Mouse (Mus musculus) thymus, adult 2 months (tissue): ENCODE data around the gene Dclre1b. TPM values are rescaled to one million over a fixed set of nuclear protein-coding genes. Genes with fewer than 3 reads are reported as not detected.
"Not testable (repeated sequence)": the region's sequence is repeated elsewhere in the genome, so short reads cannot be mapped to it uniquely, and the experiment has no call there.

Source experiments
- DNase-seq: peaks from one replicate; pipeline ENCODE4 v3.0.0; 2021
- H3K27ac ChIP-seq: fragments of 200-500 bp; 2 replicates; pipeline ENCODE4 v1.5.1; 2012; ENCODE audit warnings: low read length, control low read depth; ENCODE audit not compliant: control insufficient read depth, insufficient read depth
- H3K27me3 ChIP-seq: fragments of 200-500 bp; 2 replicates; pipeline ENCODE4 v1.6.1; 2012; ENCODE audit warnings: mild to moderate bottlenecking, low read length, moderate library complexity, mixed read lengths; ENCODE audit not compliant: control insufficient read depth, insufficient read depth
- H3K36me3 ChIP-seq: fragments of 200-500 bp; 2 replicates; pipeline ENCODE4 v1.6.1; 2012; ENCODE audit warnings: mild to moderate bottlenecking, low read length, moderate library complexity; ENCODE audit not compliant: control insufficient read depth, insufficient read depth
- H3K4me1 ChIP-seq: fragments of 200-500 bp; replicated peaks from 2 replicates; pipeline ENCODE4 v1.6.1; 2012; ENCODE audit warnings: low read length; ENCODE audit not compliant: control insufficient read depth, insufficient read depth
- H3K4me3 ChIP-seq: fragments of 200-500 bp; 2 replicates; pipeline ENCODE4 v1.5.1; 2012; ENCODE audit warnings: mild to moderate bottlenecking, low read length, control low read depth, moderate library complexity; ENCODE audit not compliant: control insufficient read depth, insufficient read depth
- CTCF ChIP-seq: fragments of 200-500 bp; IDR thresholded peaks from 2 replicates; pipeline ENCODE4 v1.5.1; 2012; ENCODE audit warnings: mild to moderate bottlenecking, control low read depth, low read length, moderate library complexity, borderline replicate concordance; ENCODE audit not compliant: control insufficient read depth, poor library complexity, insufficient read depth; ENCODE audit errors: extremely low read depth
- POLR2A ChIP-seq: fragments of 200-500 bp; IDR thresholded peaks from 2 replicates; pipeline ENCODE4 v1.6.1; 2012; ENCODE audit warnings: mild to moderate bottlenecking, low read length, control low read depth, moderate library complexity; ENCODE audit not compliant: control insufficient read depth, poor library complexity, insufficient read depth; ENCODE audit errors: extremely low read depth
- WGBS: fragments of 180-500 bp; shearing (Covaris S2); methylation state at CpG from one replicate; pipeline ENCODE4 v1.1.7; 2018; 5-methylcytosine and 5-hydroxymethylcytosine counted together
- polyA plus RNA-seq: library from polyadenylated mRNA; depleted of rRNA; stranded (reverse); fragments of >200 nt; gene quantifications from 2 replicates; pipeline ENCODE4 v1.2.3, GENCODE M21; 2012

Dclre1b gene
- polyA plus RNA-seq, 1 experiment: 44.3 TPM

GRCm38 (mm10) chr3:103835951-103836310 lies 26.7 kb upstream of the Dclre1b start:
- Histone ChIP-seq H3K4me3 (no peak overlapping the region), H3K27ac (no peak overlapping the region), H3K4me1 (no peaks in the 10 kb centered on the region), H3K36me3 (no peaks in the 10 kb centered on the region), H3K27me3 (no peaks in the 10 kb centered on the region)
- TF ChIP-seq POLR2A: no peak
- TF ChIP-seq CTCF: no peak
- no peak for DNase-seq
- WGBS: 77% methylated on average over 10 of the region's 10 CpGs

- Histone ChIP-seq H3K4me3 (no peak overlapping the region), H3K27me3 (no peaks in the 10 kb centered on the region), H3K4me1 (no peaks in the 10 kb centered on the region), H3K36me3 (no peaks in the 10 kb centered on the region), H3K27ac (no peak overlapping the region)
- 88% methylated on average over 6 of the region's 6 CpGs for WGBS
- DNase-seq: no peak
- TF ChIP-seq POLR2A: no peak
- TF ChIP-seq CTCF: no peak
Measured at GRCm38 (mm10) chr3:103835272-103835950, 26.2 kb upstream of the Dclre1b start.

DNA sequence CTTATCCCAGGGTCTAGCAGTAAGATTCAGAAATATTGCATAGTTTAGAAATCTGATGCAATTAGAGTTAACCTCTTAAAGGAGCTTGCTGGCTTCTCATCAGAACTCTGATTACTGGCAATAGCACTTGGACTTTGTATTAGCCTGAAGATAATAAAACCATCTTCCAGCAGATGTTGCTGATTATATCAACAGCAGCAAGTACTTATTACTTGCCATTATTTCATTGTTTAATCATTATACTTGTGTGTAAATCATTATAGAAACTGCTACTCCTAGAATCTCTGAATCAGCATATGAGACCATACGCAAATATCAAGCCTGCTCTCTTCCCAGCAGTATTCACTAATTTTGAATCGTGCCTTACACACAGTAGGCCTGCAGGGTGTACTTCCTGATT lies 24.8 kb upstream of the Dclre1b start:
- Histone ChIP-seq H3K36me3 (no peaks in the 10 kb centered on the region), H3K27ac (no peak overlapping the region), H3K4me3 (no peak overlapping the region), H3K4me1 (no peaks in the 10 kb centered on the region), H3K27me3 (no peaks in the 10 kb centered on the region)
- no peak for DNase-seq
- WGBS: 95% methylated on average over 2 of the region's 2 CpGs
- TF ChIP-seq CTCF (no peak), POLR2A (no peak)

DNA sequence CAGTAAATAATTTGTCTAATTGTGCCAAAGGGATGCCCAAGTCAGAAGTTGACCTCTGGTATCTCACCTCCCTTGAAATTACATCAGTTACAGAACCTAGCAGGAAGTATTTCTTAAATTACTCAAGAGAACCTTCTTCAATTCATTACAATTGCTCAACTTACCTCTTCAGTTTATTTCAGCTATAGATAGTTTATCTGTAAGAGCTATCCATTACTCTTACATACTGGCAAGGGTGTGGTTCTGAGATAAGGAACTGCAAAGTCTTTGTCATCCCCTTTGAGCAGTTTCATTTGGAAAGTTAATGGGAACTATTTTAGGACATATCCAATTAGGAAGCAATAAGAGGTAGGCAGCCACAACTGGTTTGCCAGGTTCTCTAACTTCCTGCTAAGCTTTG lies 23.2 kb upstream of the Dclre1b start, which contains the start of gene Bcl2l15:
Gene Bcl2l15, plus strand, starts transcription at position 176 of the 400 bp plus-strand sequence.
- H3K27me3 ChIP-seq: no peaks in the 10 kb centered on the region
- H3K4me1 ChIP-seq: no peaks in the 10 kb centered on the region
- no peak for DNase-seq
- TF ChIP-seq POLR2A (no peak), CTCF (no peak)
- no peak within 1 kb of the TSS for H3K27ac ChIP-seq
- H3K4me3 ChIP-seq: no peak within 1 kb of the TSS
- no peaks in the 10 kb centered on the region for H3K36me3 ChIP-seq

DNA sequence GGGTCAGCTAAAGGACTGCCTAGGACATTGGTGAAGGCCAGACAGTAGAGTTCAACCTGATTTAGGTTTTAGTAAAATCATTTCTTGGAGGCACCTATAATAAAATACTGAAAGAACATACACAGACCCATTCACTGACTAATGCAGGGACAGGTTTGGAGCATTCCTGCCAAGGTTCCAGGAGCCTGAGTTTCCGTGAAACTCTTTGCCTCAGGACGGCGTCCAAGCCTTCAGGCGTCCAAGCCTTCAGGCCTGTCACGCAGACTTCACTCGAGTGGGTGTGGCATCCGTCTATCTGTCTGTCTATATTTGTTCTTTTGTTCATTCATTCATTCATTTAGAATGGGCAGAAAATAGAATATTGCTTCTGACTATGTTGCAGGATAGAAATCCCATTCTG lies 21.9 kb upstream of the Dclre1b start:
- WGBS: 93% methylated on average over 7 of the region's 7 CpGs
- H3K27me3 ChIP-seq: no peaks in the 10 kb centered on the region
- no peak overlapping the region for H3K27ac ChIP-seq
- no peak overlapping the region for H3K4me3 ChIP-seq
- TF ChIP-seq CTCF (no peak), POLR2A (no peak)
- no peaks in the 10 kb centered on the region for H3K4me1 ChIP-seq
- H3K36me3 ChIP-seq: no peaks in the 10 kb centered on the region
- DNase-seq: no peak

DNA sequence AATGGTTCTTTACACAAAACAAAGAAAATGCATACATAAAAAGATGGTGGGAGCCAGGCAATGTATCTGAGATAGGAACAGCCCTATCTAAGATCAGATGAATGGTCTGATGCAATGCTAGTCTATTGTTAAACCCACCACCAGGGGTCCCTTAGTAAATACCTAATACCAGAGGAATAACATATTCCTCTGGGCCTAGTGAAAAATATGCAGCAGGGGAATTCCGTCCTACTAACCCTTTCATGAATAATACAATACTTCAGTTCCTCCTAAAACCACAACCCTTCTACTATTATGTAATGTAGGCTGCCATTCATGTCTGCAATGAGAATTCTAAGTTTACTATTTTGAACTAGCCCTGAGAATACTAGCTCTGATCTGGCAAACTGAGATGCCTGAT lies 21.4 kb upstream of the Dclre1b start:
- not testable (repeated sequence) for DNase-seq, H3K36me3 ChIP-seq, H3K27me3 ChIP-seq, H3K4me3 ChIP-seq, H3K27ac ChIP-seq, H3K4me1 ChIP-seq
- 84% methylated on average over 1 of the region's 1 CpGs for WGBS

DNA sequence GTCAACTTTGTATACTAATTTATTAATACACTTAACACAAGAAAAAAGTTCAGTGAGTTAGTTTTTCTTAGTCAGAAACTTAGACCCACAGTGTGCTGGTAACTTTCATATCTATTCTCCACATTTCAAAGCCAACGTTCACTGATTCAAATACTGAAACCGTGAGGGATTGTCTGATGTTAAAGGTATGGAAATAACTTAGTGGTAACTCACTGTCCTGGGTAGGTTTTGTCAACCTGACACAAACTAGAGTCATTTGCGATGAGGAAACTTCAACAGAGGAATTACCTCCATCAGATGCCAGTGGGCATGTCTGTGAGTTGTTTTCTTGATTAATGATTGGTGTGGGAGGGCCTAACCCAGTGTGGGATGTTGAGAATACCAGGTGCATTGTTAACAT lies 19.8 kb upstream of the Dclre1b start:
- no peak overlapping the region for H3K4me3 ChIP-seq
- 92% methylated on average over 3 of the region's 3 CpGs for WGBS
- H3K27me3 ChIP-seq: no peaks in the 10 kb centered on the region
- no peak for DNase-seq
- TF ChIP-seq POLR2A: no peak
- TF ChIP-seq CTCF: no peak
- no peaks in the 10 kb centered on the region for H3K4me1 ChIP-seq
- no peak overlapping the region for H3K27ac ChIP-seq
- no peaks in the 10 kb centered on the region for H3K36me3 ChIP-seq
